Mouse (Mus musculus): ENCODE data around the gene Lyar. TPM values are rescaled to one million over a fixed set of nuclear protein-coding genes. Genes with fewer than 3 reads are reported as not detected.

Gene Lyar
- polyA plus RNA-seq (2016; fragmentation: Nextera tagmentation; extraction: Ambion mirVana) = 83.6 and 92.4 TPM in 2 replicates

- peak within 1 kb of the TSS; percentile 79 for H3K9ac ChIP-seq
- peak within 1 kb of the TSS; percentile 79 for H3K4me2 ChIP-seq (replicated peaks)
- peak; percentile 91 for ATAC-seq (ENCODE audit: low FRiP score, low read depth)
- peak within 1 kb of the TSS; percentile 32; the same call in 1 of the 2 replicates for H3K27ac ChIP-seq
- peaks cover 12% of the 10 kb centered on the region for H3K36me3 ChIP-seq
- peak within 1 kb of the TSS; percentile 86 for H3K4me3 ChIP-seq
- WGBS = under 1% methylated on average over 55 of the region's 55 CpGs
- H3K27me3 ChIP-seq (replicated peaks) = no peaks in the 10 kb centered on the region
- H3K9me3 ChIP-seq = no peaks in the 10 kb centered on the region
- H3K4me1 ChIP-seq = peaks cover 18% of the 10 kb centered on the region
Measured at GRCm38 (mm10) chr5:38220328-38220912, at the start of gene Lyar, which contains the start of gene Zbtb49. Gene Lyar (plus strand): TSS chr5:38220470. Gene Zbtb49 (minus strand): TSS chr5:38220457.

DNA sequence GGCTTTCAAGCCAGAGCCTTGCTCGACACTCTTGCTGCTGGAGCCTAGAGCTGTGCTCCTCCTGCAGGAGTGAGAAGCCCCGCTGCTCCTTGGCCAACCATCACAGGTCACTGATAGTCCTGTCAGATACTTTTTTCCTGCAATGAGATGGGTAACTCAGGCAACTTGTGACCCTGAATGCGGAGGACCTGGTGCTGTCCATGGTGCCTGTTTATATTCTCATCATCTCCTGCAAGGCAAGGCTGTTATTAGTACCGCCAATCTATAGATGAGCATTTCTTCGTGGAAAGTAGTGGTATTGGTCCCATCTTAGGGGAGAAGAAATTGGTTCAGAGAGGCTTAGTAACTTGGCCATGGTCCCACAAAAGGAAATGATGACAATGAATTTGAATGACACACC is 46.5 kb upstream of the Lyar start:
- H3K9ac ChIP-seq = no peak overlapping the region
- whole genome bisulfite sequencing = 56% methylated on average over 5 of the region's 5 CpGs
- no peak overlapping the region for H3K4me3 ChIP-seq
- ATAC-seq (ENCODE audit: low FRiP score, low read depth) = no peak
- H3K27ac ChIP-seq = no peak overlapping the region
- H3K4me1 ChIP-seq = no peaks in the 10 kb centered on the region; the same call in 1 of the 2 replicates
- H3K4me2 ChIP-seq (replicated peaks) = no peak overlapping the region
- H3K36me3 ChIP-seq = no peaks in the 10 kb centered on the region
- H3K9me3 ChIP-seq = no peaks in the 10 kb centered on the region
- no peaks in the 10 kb centered on the region for H3K27me3 ChIP-seq (replicated peaks)

GRCm38 (mm10) chr5:38174256-38174912 is 45.9 kb upstream of the Lyar start:
- H3K27me3 ChIP-seq (replicated peaks) = no peaks in the 10 kb centered on the region
- H3K9me3 ChIP-seq = no peaks in the 10 kb centered on the region
- no peaks in the 10 kb centered on the region for H3K36me3 ChIP-seq
- H3K4me1 ChIP-seq = no peaks in the 10 kb centered on the region; the same call in 1 of the 2 replicates
- H3K4me2 ChIP-seq (replicated peaks) = no peak overlapping the region
- 70% methylated on average over 16 of the region's 16 CpGs for WGBS
- H3K4me3 ChIP-seq = no peak overlapping the region
- H3K27ac ChIP-seq = no peak overlapping the region
- no peak overlapping the region for H3K9ac ChIP-seq
- peak; percentile 53; the same call in 1 of the 2 replicates for ATAC-seq (ENCODE audit: low FRiP score, low read depth)

DNA sequence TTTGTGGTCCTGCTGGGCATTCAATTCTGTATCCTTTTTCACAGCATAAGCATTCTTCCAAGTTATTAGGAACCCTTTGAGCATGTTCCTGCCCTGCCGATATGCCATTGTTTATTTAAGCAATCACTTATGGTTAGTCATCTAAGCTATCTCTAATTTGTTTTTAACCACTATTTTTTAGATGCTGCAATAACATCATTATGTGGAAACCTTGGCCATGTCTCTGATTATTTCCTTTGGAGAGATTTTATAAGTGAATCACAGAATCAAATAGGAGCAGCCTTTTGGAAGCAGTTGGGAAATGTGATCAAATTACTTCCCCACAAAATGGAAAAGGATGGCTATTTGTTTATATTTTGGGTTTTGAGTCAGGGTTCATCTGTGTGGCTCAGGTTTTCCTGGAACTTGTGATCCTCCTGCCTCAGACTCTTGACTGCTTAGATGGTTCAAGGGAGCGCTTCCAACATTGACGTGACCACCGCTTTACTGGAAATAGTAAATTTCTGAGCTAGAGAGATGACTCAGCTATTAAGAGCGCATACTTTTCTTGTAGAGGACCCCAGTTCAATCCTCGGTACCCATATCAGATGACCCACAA is 35.5 kb upstream of the Lyar start:
- H3K4me1 ChIP-seq = no peaks in the 10 kb centered on the region
- ATAC-seq (ENCODE audit: low FRiP score, low read depth) = no peak
- WGBS = 93% methylated on average over 6 of the region's 6 CpGs

GRCm38 (mm10) chr5:38187006-38187405 is 33.3 kb upstream of the Lyar start:
- Histone ChIP-seq H3K4me2 (replicated peaks) (no peak overlapping the region), H3K27ac (no peak overlapping the region), H3K36me3 (no peaks in the 10 kb centered on the region), H3K9me3 (no peaks in the 10 kb centered on the region), H3K9ac (no peak overlapping the region), H3K4me3 (no peak overlapping the region), H3K27me3 (replicated peaks) (no peaks in the 10 kb centered on the region), H3K4me1 (no peaks in the 10 kb centered on the region)
- no peak for ATAC-seq (ENCODE audit: low FRiP score, low read depth)
- 86% methylated on average over 2 of the region's 2 CpGs for WGBS

More for the DNA sequence above, 35.5 kb upstream of the Lyar start:
- H3K9ac ChIP-seq = no peak overlapping the region
- H3K27me3 ChIP-seq (replicated peaks) = no peaks in the 10 kb centered on the region
- no peak overlapping the region for H3K27ac ChIP-seq
- H3K4me3 ChIP-seq = no peak overlapping the region
- no peaks in the 10 kb centered on the region for H3K36me3 ChIP-seq
- no peak overlapping the region for H3K4me2 ChIP-seq (replicated peaks)
- H3K9me3 ChIP-seq = no peaks in the 10 kb centered on the region

GRCm38 (mm10) chr5:38190907-38191306 is 29.4 kb upstream of the Lyar start:
- no peak overlapping the region for H3K4me3 ChIP-seq
- H3K4me2 ChIP-seq (replicated peaks) = no peak overlapping the region
- H3K27ac ChIP-seq = no peak overlapping the region
- H3K9ac ChIP-seq = no peak overlapping the region
- H3K27me3 ChIP-seq (replicated peaks) = no peaks in the 10 kb centered on the region
- ATAC-seq (ENCODE audit: low FRiP score, low read depth) = no peak
- no peaks in the 10 kb centered on the region for H3K9me3 ChIP-seq
- no peaks in the 10 kb centered on the region for H3K4me1 ChIP-seq
- 91% methylated on average over 3 of the region's 3 CpGs for WGBS
- H3K36me3 ChIP-seq = no peaks in the 10 kb centered on the region

DNA sequence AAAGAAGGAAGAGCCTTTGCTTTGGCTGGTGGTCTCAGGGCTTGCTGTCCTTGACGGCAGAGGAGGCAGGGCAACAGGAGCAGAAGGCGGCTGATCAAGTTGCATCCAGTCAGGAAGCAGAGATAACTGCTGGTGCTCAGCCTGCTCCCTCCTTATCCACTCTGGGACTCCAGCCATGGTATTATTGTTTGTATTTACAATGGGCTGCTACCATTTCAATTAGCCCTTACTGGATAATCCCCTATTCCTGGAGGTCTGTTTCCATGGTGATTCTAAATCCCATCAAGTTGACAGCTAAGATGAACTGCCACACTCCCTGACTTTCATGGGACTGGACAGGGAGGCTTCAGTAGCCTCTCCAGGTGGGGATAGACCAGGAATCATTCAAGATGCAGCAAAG is 25.3 kb upstream of the Lyar start:
- 60% methylated on average over 2 of the region's 2 CpGs for WGBS
- Histone ChIP-seq H3K4me1 (no peaks in the 10 kb centered on the region), H3K4me3 (no peak overlapping the region), H3K9me3 (no peaks in the 10 kb centered on the region), H3K36me3 (peaks cover 10% of the 10 kb centered on the region), H3K4me2 (replicated peaks) (no peak overlapping the region), H3K9ac (no peak overlapping the region), H3K27ac (no peak overlapping the region), H3K27me3 (replicated peaks) (no peaks in the 10 kb centered on the region)
- ATAC-seq (ENCODE audit: low FRiP score, low read depth) = no peak

GRCm38 (mm10) chr5:38195941-38196340 is 24.3 kb upstream of the Lyar start:
- Histone ChIP-seq H3K4me2 (replicated peaks) (no peak overlapping the region), H3K27me3 (replicated peaks) (no peaks in the 10 kb centered on the region), H3K9ac (no peak overlapping the region), H3K36me3 (peaks cover 17% of the 10 kb centered on the region), H3K4me3 (no peak overlapping the region), H3K9me3 (no peaks in the 10 kb centered on the region), H3K27ac (no peak overlapping the region), H3K4me1 (no peaks in the 10 kb centered on the region)
- ATAC-seq (ENCODE audit: low FRiP score, low read depth) = no peak

- Histone ChIP-seq H3K4me2 (replicated peaks) (no peak overlapping the region), H3K27ac (no peak overlapping the region), H3K27me3 (replicated peaks) (no peaks in the 10 kb centered on the region), H3K9ac (no peak overlapping the region), H3K4me1 (no peaks in the 10 kb centered on the region), H3K36me3 (peaks cover 27% of the 10 kb centered on the region), H3K4me3 (no peak overlapping the region), H3K9me3 (no peaks in the 10 kb centered on the region)
- WGBS = 73% methylated on average over 5 of the region's 5 CpGs
- peak; percentile 24; the same call in 1 of the 2 replicates for ATAC-seq (ENCODE audit: low FRiP score, low read depth)
Measured at GRCm38 (mm10) chr5:38196821-38197481, 23.3 kb upstream of the Lyar start.

DNA sequence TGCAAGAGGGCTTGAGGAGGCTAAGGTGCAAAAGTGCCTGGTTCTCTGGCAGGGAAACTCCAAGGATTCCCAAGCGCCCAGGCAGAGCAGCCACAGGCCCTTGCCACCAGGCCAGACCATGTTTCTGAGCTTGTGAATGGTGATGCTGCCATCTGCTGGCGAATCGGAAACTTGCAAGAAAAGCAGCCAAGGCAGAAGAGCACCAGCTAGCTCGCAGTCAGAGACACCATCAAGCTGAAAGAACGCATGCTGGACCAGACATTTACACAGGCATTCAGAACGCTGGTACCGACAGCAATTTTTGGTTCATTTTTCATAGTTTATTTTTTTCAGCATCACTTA is 22.8 kb upstream of the Lyar start:
- peak; percentile 55; the same call in 1 of the 2 replicates for ATAC-seq (ENCODE audit: low FRiP score, low read depth)
- whole genome bisulfite sequencing = 23% methylated on average over 7 of the region's 7 CpGs
- H3K4me1 ChIP-seq = no peaks in the 10 kb centered on the region
- H3K4me3 ChIP-seq = no peak overlapping the region
- no peak overlapping the region for H3K27ac ChIP-seq
- no peaks in the 10 kb centered on the region for H3K9me3 ChIP-seq
- H3K4me2 ChIP-seq (replicated peaks) = no peak overlapping the region
- no peaks in the 10 kb centered on the region for H3K27me3 ChIP-seq (replicated peaks)
- no peak overlapping the region for H3K9ac ChIP-seq
- H3K36me3 ChIP-seq = peaks cover 32% of the 10 kb centered on the region

DNA sequence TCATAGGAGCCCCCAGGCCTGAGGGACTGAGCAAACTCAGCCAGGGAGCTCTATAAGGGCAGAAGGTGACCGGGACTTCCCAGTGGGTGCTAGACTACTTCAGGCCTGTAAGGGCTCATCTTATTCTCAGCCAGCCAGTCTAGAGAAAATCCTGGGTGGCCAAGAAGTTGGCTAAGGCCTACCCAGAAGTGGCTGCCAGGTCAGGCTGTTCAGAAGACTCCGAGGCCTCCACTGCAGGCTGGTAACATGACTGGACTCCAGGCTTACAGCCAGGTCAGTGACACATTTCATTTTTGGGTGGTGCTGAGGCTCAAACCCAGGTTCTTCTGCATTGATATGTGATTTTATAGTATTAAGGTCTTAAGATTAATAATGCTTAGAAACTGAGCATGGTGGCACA is 20.6 kb upstream of the Lyar start:
- ATAC-seq (ENCODE audit: low FRiP score, low read depth) = no peak
- H3K4me3 ChIP-seq = no peak overlapping the region
- no peak overlapping the region for H3K27ac ChIP-seq
- WGBS = 94% methylated on average over 2 of the region's 2 CpGs
- no peak overlapping the region for H3K4me2 ChIP-seq (replicated peaks)
- H3K36me3 ChIP-seq = peaks cover 55% of the 10 kb centered on the region
- no peaks in the 10 kb centered on the region for H3K9me3 ChIP-seq
- no peak overlapping the region for H3K9ac ChIP-seq
- no peaks in the 10 kb centered on the region for H3K27me3 ChIP-seq (replicated peaks)
- no peaks in the 10 kb centered on the region for H3K4me1 ChIP-seq

GRCm38 (mm10) chr5:38205303-38205726 is 15.0 kb upstream of the Lyar start:
- Histone ChIP-seq H3K4me1 (no peaks in the 10 kb centered on the region), H3K27me3 (replicated peaks) (no peaks in the 10 kb centered on the region), H3K4me3 (no peak overlapping the region), H3K9ac (no peak overlapping the region), H3K9me3 (no peaks in the 10 kb centered on the region), H3K36me3 (peaks cover 80% of the 10 kb centered on the region), H3K27ac (no peak overlapping the region), H3K4me2 (replicated peaks) (no peak overlapping the region)
- 87% methylated on average over 7 of the region's 7 CpGs for WGBS
- no peak for ATAC-seq (ENCODE audit: low FRiP score, low read depth)
